Mouse (Mus musculus) spleen, postnatal 36 days (tissue): ENCODE measurements at regions not wholly inside any gene's neighbourhood (a gene's known extent, or its start where the extent isn't known, plus 50 kb on each side); places are given as distances from the start of the nearest gene placed in this dataset.

Experiments
- DNase-seq, 2 experiments: peaks; one replicate each; pipeline ENCODE4 v3.0.0; 2022; ENCODE audit warnings: low spot score in 2 of 2, mixed read lengths in 1 of 2

GRCm38 (mm10) chr13:59315811-59316210 is 269.2 kb downstream of the Agtpbp1 start:
- DNase-seq = no peak

GRCm38 (mm10) chr13:59314419-59314818 is 270.6 kb downstream of the Agtpbp1 start:
- DNase-seq = no peak

- DNase-seq = no peak
Observed at GRCm38 (mm10) chr13:59313725-59314330, 271.2 kb downstream of the Agtpbp1 start.

GRCm38 (mm10) chr13:59292905-59293304 is 292.1 kb downstream of the Agtpbp1 start:
- no peak for DNase-seq

- no peak for DNase-seq
Observed at GRCm38 (mm10) chr13:59289127-59289526, 295.9 kb downstream of the Agtpbp1 start.

GRCm38 (mm10) chr13:59281199-59281598 is 303.8 kb downstream of the Agtpbp1 start:
- no peak for DNase-seq

- no peak for DNase-seq
Observed at GRCm38 (mm10) chr13:59279136-59279535, 305.9 kb downstream of the Agtpbp1 start.

GRCm38 (mm10) chr13:59271661-59272060 is 313.4 kb downstream of the Agtpbp1 start:
- DNase-seq = no peak

- no peak for DNase-seq
Observed at GRCm38 (mm10) chr13:59266854-59267253, 318.2 kb downstream of the Agtpbp1 start.

- no peak for DNase-seq
Observed at GRCm38 (mm10) chr13:59264126-59264525, 320.9 kb downstream of the Agtpbp1 start.

GRCm38 (mm10) chr13:59261924-59262323 is 323.1 kb downstream of the Agtpbp1 start:
- no peak for DNase-seq

GRCm38 (mm10) chr13:59255798-59256435 is 329.1 kb downstream of the Agtpbp1 start:
- DNase-seq = no peak

GRCm38 (mm10) chr13:59253667-59254558 is 331.1 kb downstream of the Agtpbp1 start:
- no peak for DNase-seq

GRCm38 (mm10) chr13:59251252-59252006 is 333.6 kb downstream of the Agtpbp1 start:
- no peak for DNase-seq

GRCm38 (mm10) chr13:59248411-59248810 is 336.6 kb downstream of the Agtpbp1 start:
- DNase-seq = no peak

GRCm38 (mm10) chr13:59246984-59247537 is 338.0 kb downstream of the Agtpbp1 start:
- no peak for DNase-seq

GRCm38 (mm10) chr13:59246070-59246469 is 339.0 kb downstream of the Agtpbp1 start:
- DNase-seq = no peak

GRCm38 (mm10) chr13:59244622-59245021 is 340.4 kb downstream of the Agtpbp1 start:
- DNase-seq = no peak

GRCm38 (mm10) chr13:59242671-59243070 is 342.4 kb downstream of the Agtpbp1 start:
- no peak for DNase-seq

- no peak for DNase-seq
Observed at GRCm38 (mm10) chr13:59238696-59239095, 346.3 kb downstream of the Agtpbp1 start.

GRCm38 (mm10) chr13:59235836-59236235 is 349.2 kb downstream of the Agtpbp1 start:
- DNase-seq = no peak
